Mouse (Mus musculus) CH12.LX (cell line): ENCODE results near the gene Phgr1. TPM values are rescaled to one million over a fixed set of nuclear protein-coding genes. Genes with fewer than 3 reads are reported as not detected.

ENCODE experiments used
- DNase-seq: peaks from one replicate; pipeline ENCODE4 v3.0.0-alpha.2; 2013; ENCODE audit errors: extremely low read depth
- H3K27ac ChIP-seq: 2 replicates; pipeline ENCODE4 v1.5.1; 2012; ENCODE audit warnings: low read depth, mild to moderate bottlenecking, control low read depth, moderate library complexity; ENCODE audit not compliant: insufficient read depth
- H3K27me3 ChIP-seq: replicated peaks from 2 replicates; pipeline ENCODE3; 2012; ENCODE audit warnings: inconsistent platforms
- H3K36me3 ChIP-seq, 2 experiments: replicated peaks in 1 of 2; 2 replicates each; pipeline versions ENCODE3 to v1.6.1; 2012; ENCODE audit warnings: inconsistent platforms in 1 of 2, low read length in 1 of 2, mild to moderate bottlenecking in 1 of 2, mixed read lengths in 1 of 2, moderate library complexity in 1 of 2; ENCODE audit not compliant: control insufficient read depth in 1 of 2, insufficient read depth in 1 of 2
- H3K4me1 ChIP-seq, 2 experiments: 2 replicates each; pipeline ENCODE4 v1.6.1; 2012; ENCODE audit warnings: inconsistent platforms in 1 of 2, moderate library complexity in 1 of 2; ENCODE audit not compliant: insufficient read depth in 2 of 2, control insufficient read depth in 1 of 2
- H3K4me2 ChIP-seq: 2 replicates; pipeline ENCODE4 v1.6.1; 2012; ENCODE audit warnings: low read depth, mild to moderate bottlenecking, control low read depth; ENCODE audit not compliant: poor library complexity, insufficient read depth, severe bottlenecking
- H3K4me3 ChIP-seq, 3 experiments: fragments of 150-350 bp in 1 of 3; sonication (generic) in 1 of 3; replicated peaks in 1 of 3; 2 replicates each; pipeline versions ENCODE3 to v1.5.1; 2011 to 2012; ENCODE audit warnings: low read depth in 2 of 3, low read length in 2 of 3, mild to moderate bottlenecking in 2 of 3, moderate library complexity in 2 of 3, control low read depth in 1 of 3, improper control_type of control experiment in 1 of 3, inconsistent platforms in 1 of 3, mixed read lengths in 1 of 3; ENCODE audit not compliant: poor library complexity in 1 of 3
- H3K79me2 ChIP-seq: replicated peaks from 2 replicates; pipeline ENCODE4 v1.6.1; 2012; ENCODE audit warnings: mild to moderate bottlenecking, moderate library complexity; ENCODE audit not compliant: control insufficient read depth, poor library complexity, insufficient read depth, severe bottlenecking; ENCODE audit errors: extremely low read depth
- H3K9ac ChIP-seq: 2 replicates; pipeline ENCODE4 v1.6.1; 2012; ENCODE audit warnings: low read depth, mild to moderate bottlenecking, control low read depth, moderate library complexity; ENCODE audit not compliant: insufficient read depth
- H3K9me3 ChIP-seq: replicated peaks from 2 replicates; pipeline ENCODE3; 2012; ENCODE audit warnings: low read length, inconsistent platforms, mixed read lengths
- CHD1 ChIP-seq: IDR thresholded peaks from 2 replicates; pipeline ENCODE4 v1.6.1; 2012; ENCODE audit warnings: low read depth, low read length, improper control_type of control experiment, inconsistent platforms
- E2F4 ChIP-seq: IDR thresholded peaks from 2 replicates; pipeline ENCODE4 v1.6.1; 2011; ENCODE audit warnings: low read depth, low read length, improper control_type of control experiment; ENCODE audit not compliant: insufficient replicate concordance
- ELF1 ChIP-seq: IDR thresholded peaks from 2 replicates; pipeline ENCODE4 v1.6.1; 2014; ENCODE audit warnings: low read depth, mild to moderate bottlenecking, inconsistent platforms, low read length, improper control_type of control experiment
- HCFC1 ChIP-seq: IDR thresholded peaks from 2 replicates; pipeline ENCODE4 v1.6.1; 2012; ENCODE audit warnings: low read depth, mild to moderate bottlenecking, inconsistent platforms, low read length, improper control_type of control experiment
- IRF4 ChIP-seq: IDR thresholded peaks from 2 replicates; pipeline ENCODE4 v1.6.1; 2014; ENCODE audit warnings: low read depth, mild to moderate bottlenecking, inconsistent platforms, low read length, improper control_type of control experiment
- KAT2A ChIP-seq: IDR thresholded peaks from 2 replicates; pipeline ENCODE4 v1.6.1; 2012; ENCODE audit warnings: low read length, improper control_type of control experiment, inconsistent platforms; ENCODE audit not compliant: insufficient replicate concordance
- MAX ChIP-seq: IDR thresholded peaks from 2 replicates; pipeline ENCODE4 v1.6.1; 2011; ENCODE audit warnings: low read length, improper control_type of control experiment
- MAZ ChIP-seq: IDR thresholded peaks from 2 replicates; pipeline ENCODE4 v1.6.1; 2012; ENCODE audit warnings: low read depth, mild to moderate bottlenecking, inconsistent platforms, low read length, improper control_type of control experiment, moderate library complexity
- MEF2A ChIP-seq: IDR thresholded peaks from 2 replicates; pipeline ENCODE4 v1.6.1; 2014; ENCODE audit warnings: low read depth, mild to moderate bottlenecking, inconsistent platforms, low read length, improper control_type of control experiment, borderline replicate concordance
- MXI1 ChIP-seq: IDR thresholded peaks from 2 replicates; pipeline ENCODE4 v1.6.1; 2011; ENCODE audit warnings: mild to moderate bottlenecking, low read depth, low read length, improper control_type of control experiment
- NELFE ChIP-seq: IDR thresholded peaks from 2 replicates; pipeline ENCODE4 v1.6.1; 2011; ENCODE audit warnings: low read depth, low read length, improper control_type of control experiment
- NRF1 ChIP-seq: IDR thresholded peaks from 2 replicates; pipeline ENCODE4 v1.6.1; 2014; ENCODE audit warnings: low read depth, mild to moderate bottlenecking, inconsistent platforms, low read length, improper control_type of control experiment, moderate library complexity
- PAX5 ChIP-seq: IDR thresholded peaks from 2 replicates; pipeline ENCODE4 v1.6.1; 2012; ENCODE audit warnings: low read length, inconsistent platforms, mixed read lengths
- POLR2A ChIP-seq: IDR thresholded peaks from 2 replicates; pipeline ENCODE4 v1.6.1; 2011; ENCODE audit warnings: low read depth, mild to moderate bottlenecking, improper control_type of control experiment, low read length
- POLR2AphosphoS2 ChIP-seq: IDR thresholded peaks from 2 replicates; pipeline ENCODE4 v1.6.1; 2011; ENCODE audit warnings: low read depth, low read length, improper control_type of control experiment
- RAD21 ChIP-seq: IDR thresholded peaks from 2 replicates; pipeline ENCODE4 v1.6.1; 2011; ENCODE audit warnings: low read depth, mild to moderate bottlenecking, low read length, improper control_type of control experiment, moderate library complexity
- RCOR1 ChIP-seq: conservative IDR thresholded peaks from 2 replicates; pipeline ENCODE4 v1.6.1; 2012; ENCODE audit warnings: low read depth, mild to moderate bottlenecking, inconsistent platforms, low read length, improper control_type of control experiment
- SIN3A ChIP-seq: IDR thresholded peaks from 2 replicates; pipeline ENCODE4 v1.6.1; 2012; ENCODE audit warnings: low read length, improper control_type of control experiment, inconsistent platforms
- TBP ChIP-seq: conservative IDR thresholded peaks from 2 replicates; pipeline ENCODE4 v1.6.1; 2011; ENCODE audit warnings: low read depth, low read length, improper control_type of control experiment
- TCF12 ChIP-seq: IDR thresholded peaks from 2 replicates; pipeline ENCODE4 v1.6.1; 2014; ENCODE audit warnings: low read depth, mild to moderate bottlenecking, inconsistent platforms, low read length, improper control_type of control experiment
- UBTF ChIP-seq: IDR thresholded peaks from 2 replicates; pipeline ENCODE4 v1.6.1; 2012; ENCODE audit warnings: low read depth, mild to moderate bottlenecking, inconsistent platforms, low read length, improper control_type of control experiment, moderate library complexity
- USF1 ChIP-seq: IDR thresholded peaks from 2 replicates; pipeline ENCODE4 v1.6.1; 2014; ENCODE audit warnings: low read depth, mild to moderate bottlenecking, inconsistent platforms, low read length, improper control_type of control experiment
- USF2 ChIP-seq: conservative IDR thresholded peaks from 2 replicates; pipeline ENCODE4 v1.6.1; 2011; ENCODE audit warnings: low read depth, low read length, improper control_type of control experiment
- ZKSCAN1 ChIP-seq: IDR thresholded peaks from 2 replicates; pipeline ENCODE4 v1.6.1; 2012; ENCODE audit warnings: low read depth, inconsistent platforms, low read length, improper control_type of control experiment, borderline replicate concordance
- ZNF384 ChIP-seq: IDR thresholded peaks from 2 replicates; pipeline ENCODE4 v1.6.1; 2012; ENCODE audit warnings: low read depth, low read length, improper control_type of control experiment, inconsistent platforms
- dilution Hi-C: fragments of 300-500 bp; cut with MboI; formaldehyde crosslinking; loops from 2 replicates; pipeline ENCODE4 v1.14.3; 2020; ENCODE audit warnings: low sequenced_read_pairs; ENCODE audit not compliant: extremely low pct_unique_long_range_greater_than_20kb, extremely low pct_ligation_motif_present
- in situ Hi-C: fragments of 300-500 bp; cut with MboI; formaldehyde crosslinking; loops from 3 replicates; pipeline ENCODE4 v1.14.3; 2019; ENCODE audit warnings: low sequenced_read_pairs, low pct_ligation_motif_present, low pct_unique_long_range_greater_than_20kb, mixed read lengths
- polyA plus RNA-seq: library from polyadenylated mRNA; unstranded; fragments of >175 nt; gene quantifications from 2 replicates; pipeline ENCODE4 v1.2.1, GENCODE M21; 2012; ENCODE audit warnings: low read depth; ENCODE audit not compliant: insufficient read length
- total RNA-seq, 2 experiments: library from RNA; depleted of rRNA; stranded (reverse); fragments of 300-350 nt in 1 of 2; fragments of >200 nt in 1 of 2; gene quantifications; 2 replicates each; pipeline ENCODE4 v1.2.3; 2012 to 2014

Gene Phgr1
- total and polyA plus RNA-seq, 3 experiments, result not detected

DNA sequence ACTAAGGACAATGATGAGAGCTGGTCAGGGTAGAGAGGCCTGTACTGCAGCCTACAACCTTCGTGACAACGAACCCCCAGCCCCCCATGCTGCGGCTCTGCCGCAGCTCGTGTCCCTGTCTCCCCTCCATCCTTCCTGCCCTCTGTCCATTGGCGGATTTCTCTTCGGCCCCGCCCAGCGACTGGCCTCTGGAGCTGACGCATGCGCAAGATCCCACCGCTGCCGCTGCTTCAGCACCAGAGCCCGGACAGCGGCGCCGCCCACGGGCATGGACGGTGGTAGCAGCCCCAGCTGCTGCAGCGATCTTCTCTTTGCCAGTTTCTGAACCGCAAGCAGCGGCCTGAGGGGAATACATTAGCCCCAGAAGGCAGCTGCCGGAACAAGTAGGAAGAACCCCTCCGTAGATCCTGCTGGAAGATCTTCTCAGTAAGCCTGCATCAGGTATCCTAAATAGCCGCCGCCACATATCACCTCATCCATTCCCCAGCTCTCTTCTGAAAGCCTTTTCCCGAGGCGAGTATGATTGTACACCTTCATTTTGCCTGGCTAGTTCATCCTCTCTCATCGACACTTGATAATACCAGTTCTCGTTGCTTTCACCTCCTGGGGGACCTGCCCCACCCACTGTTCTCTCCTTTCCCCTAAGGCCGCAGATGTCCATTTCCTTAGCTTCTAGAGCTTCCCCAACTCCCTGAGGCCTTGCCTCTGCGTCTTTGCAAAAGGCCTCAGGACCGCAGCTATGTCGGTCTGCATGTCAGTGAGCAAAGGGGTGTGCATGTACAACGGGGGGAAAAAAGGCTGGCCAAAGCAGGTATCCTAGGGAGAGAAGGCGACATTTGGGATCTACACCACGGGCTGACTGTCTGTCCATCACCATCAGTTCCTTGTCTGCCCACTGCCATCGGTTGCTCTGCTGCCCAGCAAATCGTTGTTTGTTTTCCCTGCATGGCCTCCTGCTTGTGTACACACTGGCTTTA lies 7.2 kb downstream of the Phgr1 start, which contains the start of gene Disp2:
Gene Disp2, plus strand, starts transcription at position 216 of the 977 bp plus-strand sequence.
- in situ Hi-C loops (no loop called here), dilution Hi-C loops (no loop called here)
- Histone ChIP-seq H3K27me3 (peaks cover 72% of the 10 kb centered on the region), H3K4me3 (peak within 1 kb of the TSS in 1 of 3 experiments; percentile 25), H3K9me3 (no peaks in the 10 kb centered on the region), H3K36me3 (no peaks in the 10 kb centered on the region), H3K4me2 (peak within 1 kb of the TSS; percentile 63; the same call in 1 of the 2 replicates), H3K79me2 (no peaks in the 10 kb centered on the region), H3K4me1 (peaks cover 0 to 13% of the 10 kb centered on the region in 2 experiments; a peak in 2 of 4 replicates), H3K27ac (no peak within 1 kb of the TSS), H3K9ac (no peak within 1 kb of the TSS)
- peak; percentile 84 for DNase-seq
- TF ChIP-seq HCFC1, result peak; percentile 19; the same call in 1 of the 2 replicates
- peak; percentile 98 for TF ChIP-seq NRF1
- TF ChIP-seq RAD21, result peak; percentile 5
- no peak for TF ChIP-seq POLR2AphosphoS2
- TF ChIP-seq TCF12, result peak; percentile 50; the same call in 1 of the 2 replicates
- no peak for TF ChIP-seq PAX5
- peak; percentile 23; the same call in 1 of the 2 replicates for TF ChIP-seq MEF2A
- no peak for TF ChIP-seq ZNF384
- no peak for TF ChIP-seq USF1
- TF ChIP-seq RCOR1, result 0 out of 2 replicates have a peak, but pooled peaks have one; percentile 36
- TF ChIP-seq POLR2A, result peak; percentile 81
- TF ChIP-seq UBTF, result no peak
- TF ChIP-seq NELFE, result peak; percentile 62; the same call in 1 of the 2 replicates
- TF ChIP-seq MAX, result peak; percentile 78
- no peak for TF ChIP-seq ZKSCAN1
- TF ChIP-seq USF2, result no peak
- no peak for TF ChIP-seq CHD1
- TF ChIP-seq E2F4, result no peak
- peak; percentile 98 for TF ChIP-seq SIN3A
- no peak for TF ChIP-seq KAT2A
- TF ChIP-seq MXI1, result peak; percentile 99
- TF ChIP-seq TBP, result no peak
- no peak for TF ChIP-seq MAZ
- peak; percentile 57 for TF ChIP-seq ELF1
- TF ChIP-seq IRF4, result no peak
